Mouse (Mus musculus): ENCODE measurements around the gene Zfp354b.

Zfp354b gene

GRCm38 (mm10) chr11:50886231-50886932, 45.1 kb downstream of the Zfp354b start:
- no peak for DNase-seq (ENCODE audit: low read depth in 2 of 2, low spot score in 2 of 2)

- DNase-seq (ENCODE audit: low read depth in 2 of 2, low spot score in 2 of 2), result no peak
These were observed 47.7 kb downstream of the Zfp354b start for GRCm38 (mm10) chr11:50883756-50884155.

DNA sequence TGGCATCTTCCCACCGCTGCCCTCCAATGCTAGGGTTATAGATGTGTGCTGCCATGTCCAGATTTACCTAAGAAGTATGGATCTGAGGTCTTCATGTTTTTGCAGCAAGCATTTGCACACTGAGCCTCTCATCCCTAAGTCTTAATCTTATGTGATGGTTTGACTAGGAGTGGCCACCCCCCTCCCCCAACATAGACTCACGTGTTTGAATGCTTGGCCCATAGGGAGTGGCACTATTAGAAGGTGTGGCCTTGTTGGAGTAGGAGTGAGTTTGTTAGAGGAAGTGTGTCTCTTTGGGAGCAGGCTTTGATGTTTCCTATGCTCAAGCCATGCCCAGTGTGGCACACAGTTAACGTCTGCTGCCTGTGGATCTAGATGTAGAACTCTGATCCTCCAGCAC, 52.8 kb downstream of the Zfp354b start:
- no peak for DNase-seq (ENCODE audit: low read depth in 2 of 2, low spot score in 2 of 2)

All from CD8-positive naive resting alpha-beta T cell, adult 2 months (primary cell).